Mouse (Mus musculus) layer of hippocampus, adult 2 months (tissue): ENCODE results near the gene Gabrq. TPM values are rescaled to one million over a fixed set of nuclear protein-coding genes. Genes with fewer than 3 reads are reported as not detected.

ENCODE experiments used
- DNase-seq, 2 experiments: peaks; one replicate each; pipeline ENCODE4 v3.0.0; 2022; ENCODE audit warnings: low spot score in 2 of 2
- H3K27ac ChIP-seq: fragments of 200-600 bp; 2 replicates; pipeline ENCODE4 v1.8.1; 2022
- H3K4me3 ChIP-seq: fragments of 200-600 bp; 2 replicates; pipeline ENCODE4 v1.8.1; 2022; ENCODE audit warnings: mild to moderate bottlenecking
- CTCF ChIP-seq: fragments of 200-600 bp; conservative IDR thresholded peaks from 2 replicates; pipeline ENCODE4 v1.8.1; 2022; ENCODE audit warnings: antibody characterized with exemption, mild to moderate bottlenecking, moderate library complexity
- long read RNA-seq, 2 experiments: library from polyadenylated mRNA; stranded (forward); transcript quantifications; one replicate each; pipeline ENCODE4 v2.0.0; 2021; ENCODE audit warnings: borderline mapping rate in 2 of 2
- total RNA-seq, 2 experiments: library from RNA; stranded (reverse); gene quantifications; 2 replicates each; pipeline ENCODE4 v1.2.3; 2021

The Gabrq gene
- total RNA-seq: under 1 TPM; 0.34 to 0.38 TPM
- long read RNA-seq, experiment 1: 0 reads
- long read RNA-seq, experiment 2: 0 reads

DNA sequence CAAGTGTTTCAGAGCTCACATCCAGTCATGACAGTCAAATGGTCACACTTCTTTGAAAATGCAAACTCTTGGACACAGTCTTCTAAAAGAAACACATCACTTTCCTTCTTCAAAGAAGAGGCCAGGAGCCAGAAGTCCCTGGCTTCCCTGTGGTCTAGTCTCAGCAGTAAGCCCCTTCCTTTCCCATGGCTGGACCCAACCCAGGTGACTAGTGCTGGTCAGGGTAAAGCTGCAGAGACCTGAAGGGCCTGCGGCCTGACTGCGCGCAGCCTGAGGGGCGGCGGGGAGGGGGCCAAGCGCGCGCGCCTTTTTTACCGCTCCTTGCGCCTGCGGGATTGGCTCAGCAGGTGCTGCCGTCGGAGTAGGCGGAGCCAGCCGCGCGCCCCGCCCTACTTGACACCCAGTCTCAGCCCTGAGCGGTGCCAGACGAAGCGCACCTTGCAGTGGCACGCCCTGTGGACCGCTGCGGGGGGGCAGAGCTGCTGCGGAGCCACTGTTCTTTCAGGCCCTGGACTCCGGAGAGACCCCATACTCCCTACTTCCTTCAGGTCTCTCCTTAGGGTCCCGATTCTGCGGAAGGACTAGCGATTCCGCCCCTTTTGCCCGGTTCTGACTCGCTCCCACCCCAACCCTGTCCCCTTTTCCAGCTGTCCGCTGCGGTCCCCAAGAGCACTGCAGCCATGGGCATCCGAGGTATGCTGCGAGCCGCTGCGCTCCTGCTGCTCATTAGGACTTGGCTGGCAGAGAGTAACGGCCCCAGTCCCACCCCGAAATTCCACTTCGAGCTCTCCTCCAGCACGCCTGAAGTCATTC lies at the start of gene Gabrq:
TSS of gene Gabrq (plus strand) at position 403 of the 813 bp plus-strand sequence.
- peak within 1 kb of the TSS; percentile 36; the same call in 1 of the 2 replicates for H3K4me3 ChIP-seq
- no peak for DNase-seq
- no peak within 1 kb of the TSS for H3K27ac ChIP-seq
- no peak for TF ChIP-seq CTCF

DNA sequence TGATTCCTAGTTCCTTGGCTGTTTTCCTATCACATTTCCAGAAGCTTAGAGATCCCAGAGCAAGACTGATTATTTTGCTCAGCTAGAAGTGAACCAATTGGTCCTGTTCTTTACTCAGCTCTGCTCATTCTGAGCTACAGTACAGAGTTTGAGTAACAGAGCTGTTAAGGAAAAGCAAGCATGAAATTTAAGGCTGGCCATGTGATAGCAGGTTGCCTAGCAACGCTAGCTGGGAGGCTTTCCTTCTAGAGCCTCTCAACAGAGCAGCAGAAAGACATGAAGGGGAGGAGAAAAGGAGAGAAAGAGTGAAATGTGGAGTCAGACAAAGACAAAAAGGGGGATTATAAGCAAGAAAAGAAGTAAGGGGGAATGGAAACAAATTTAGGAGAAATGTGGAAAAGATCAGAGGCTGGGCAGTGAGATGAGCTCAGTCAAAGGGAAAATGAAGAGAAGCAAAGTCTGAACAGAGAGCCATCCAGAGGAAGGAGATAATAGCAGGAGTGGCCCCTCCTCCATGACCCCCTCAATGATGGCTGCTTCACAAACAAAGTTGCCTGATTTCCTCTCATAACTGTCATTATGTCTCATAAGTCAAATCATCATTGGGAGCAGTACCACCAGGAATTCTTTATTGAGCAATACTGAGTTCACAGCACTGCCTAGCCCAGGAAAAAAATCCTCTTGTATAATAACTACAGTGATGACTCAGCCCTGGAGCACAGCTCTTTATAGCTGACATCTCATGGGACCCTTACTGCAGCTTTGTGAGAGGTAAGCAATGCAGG lies 36.0 kb upstream of the Gabrq start:
- no peak overlapping the region for H3K4me3 ChIP-seq
- TF ChIP-seq CTCF: no peak
- H3K27ac ChIP-seq: no peak overlapping the region
- peak; percentile 11 to 18 for DNase-seq

DNA sequence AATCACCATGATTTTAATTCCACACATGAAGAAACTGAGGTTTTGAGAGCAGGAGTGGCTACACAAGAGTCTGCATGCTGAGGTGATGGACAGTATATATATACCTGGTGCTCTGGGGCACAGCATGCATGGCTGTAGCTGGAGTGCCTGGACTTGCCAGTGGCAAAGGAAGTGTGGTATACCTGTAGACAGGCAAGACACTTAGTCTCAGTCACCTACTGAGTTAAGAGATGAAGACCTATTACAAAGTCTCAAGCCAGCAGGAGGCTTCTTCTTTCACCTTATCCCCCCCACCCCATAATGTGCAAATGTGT lies 35.5 kb upstream of the Gabrq start:
- no peak for DNase-seq
- H3K27ac ChIP-seq: no peak overlapping the region
- H3K4me3 ChIP-seq: no peak overlapping the region
- no peak for TF ChIP-seq CTCF

DNA sequence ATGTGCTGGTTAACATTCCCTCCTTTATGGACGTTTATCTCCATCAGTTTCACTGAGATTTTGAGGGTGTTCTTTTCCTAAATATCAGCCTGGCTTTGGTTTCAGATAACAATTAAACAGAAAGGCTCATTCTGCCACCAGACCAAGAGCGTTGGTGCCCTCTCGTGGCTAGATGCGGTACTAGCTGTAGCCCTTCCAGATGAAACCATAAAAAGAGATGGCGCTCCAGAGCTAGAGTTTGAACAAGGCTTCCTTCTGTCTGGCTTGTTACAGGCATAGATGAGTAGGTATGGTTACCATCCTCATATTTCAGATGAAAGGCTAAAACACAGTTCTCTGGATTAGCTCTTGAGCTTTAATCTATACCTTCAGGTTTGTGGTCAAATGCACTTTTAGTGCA lies 5.4 kb upstream of the Gabrq start:
- TF ChIP-seq CTCF: peak; percentile 91
- DNase-seq: peak; percentile 58 to 81
- no peak overlapping the region for H3K4me3 ChIP-seq
- H3K27ac ChIP-seq: no peak overlapping the region

DNA sequence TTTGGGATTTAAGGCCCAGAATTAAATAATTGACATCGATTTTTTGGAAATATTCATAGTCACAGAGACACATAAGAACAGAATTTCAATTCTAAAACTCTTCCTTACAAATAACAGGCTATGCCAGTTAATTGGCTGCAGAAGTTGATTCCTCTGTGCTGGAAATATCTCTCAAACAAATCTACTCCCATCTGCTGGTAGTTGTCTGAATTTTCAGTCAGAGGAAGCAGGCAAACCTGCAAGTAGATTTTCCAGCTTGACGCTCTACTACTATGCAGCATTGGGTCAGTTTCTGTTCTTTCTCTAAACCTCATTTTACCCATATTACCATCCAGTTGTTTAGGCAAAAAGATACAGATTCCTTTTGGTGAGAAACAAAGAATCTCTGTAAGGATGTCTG lies 1.7 kb upstream of the Gabrq start:
- DNase-seq: no peak
- TF ChIP-seq CTCF: peak; percentile 64
- no peak overlapping the region for H3K27ac ChIP-seq
- no peak overlapping the region for H3K4me3 ChIP-seq

DNA sequence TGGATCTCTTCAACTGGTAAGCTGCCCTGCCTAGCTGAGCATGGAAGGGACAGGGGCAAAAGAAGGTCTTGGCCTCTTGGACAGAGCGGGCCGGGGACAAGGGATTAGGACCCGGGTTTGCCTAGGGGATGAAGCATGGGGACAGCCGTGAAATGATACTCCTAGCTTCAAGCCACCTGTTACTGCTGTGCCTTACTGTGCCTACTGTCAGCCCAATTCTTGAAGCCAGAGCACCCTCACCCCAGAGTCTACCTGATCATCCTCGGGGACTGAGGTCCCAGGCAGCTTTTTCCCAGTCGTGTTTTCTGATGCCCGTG lies 569 bp downstream of the Gabrq start:
- H3K4me3 ChIP-seq: no peak overlapping the region; the same call in 1 of the 2 replicates
- TF ChIP-seq CTCF: no peak
- no peak overlapping the region for H3K27ac ChIP-seq
- DNase-seq: no peak

Other genes starting within 250 kb of the Gabrq start
- 10 to 100 TPM; 35.6 to 39.6 TPM for gene Gabra3, start 168.3 kb upstream of the Gabrq start, total RNA-seq
- gene Cetn2, start 93.2 kb downstream of the Gabrq start, total RNA-seq: 10 to 100 TPM; 49.0 to 55.4 TPM
- gene Nsdhl, start 93.4 kb downstream of the Gabrq start, total RNA-seq: 10 to 100 TPM; 21.3 to 22.1 TPM
- 1 to 10 TPM; 1.4 to 1.5 TPM for gene Zfp185, start 162.2 kb downstream of the Gabrq start, total RNA-seq
- gene Pnma5, start 211.9 kb downstream of the Gabrq start, total RNA-seq: under 1 TPM in 1 of 2 experiments, not detected in 1; 0.54 TPM
- gene Pnma3, start 239.6 kb downstream of the Gabrq start, total RNA-seq: 10 to 100 TPM; 20.3 to 23.3 TPM